Mouse (Mus musculus): ENCODE results near the gene Tanc1. TPM values are rescaled to one million over a fixed set of nuclear protein-coding genes. Genes with fewer than 3 reads are reported as not detected.

The Tanc1 gene
- polyA plus RNA-seq (2012; rRNA removed) = 26.4 and 32.1 TPM in 2 replicates

GRCm38 (mm10) chr2:59611831-59612732 lies at the start of gene Tanc1:
Tanc1 (plus strand) TSS chr2:59612042.

DNA sequence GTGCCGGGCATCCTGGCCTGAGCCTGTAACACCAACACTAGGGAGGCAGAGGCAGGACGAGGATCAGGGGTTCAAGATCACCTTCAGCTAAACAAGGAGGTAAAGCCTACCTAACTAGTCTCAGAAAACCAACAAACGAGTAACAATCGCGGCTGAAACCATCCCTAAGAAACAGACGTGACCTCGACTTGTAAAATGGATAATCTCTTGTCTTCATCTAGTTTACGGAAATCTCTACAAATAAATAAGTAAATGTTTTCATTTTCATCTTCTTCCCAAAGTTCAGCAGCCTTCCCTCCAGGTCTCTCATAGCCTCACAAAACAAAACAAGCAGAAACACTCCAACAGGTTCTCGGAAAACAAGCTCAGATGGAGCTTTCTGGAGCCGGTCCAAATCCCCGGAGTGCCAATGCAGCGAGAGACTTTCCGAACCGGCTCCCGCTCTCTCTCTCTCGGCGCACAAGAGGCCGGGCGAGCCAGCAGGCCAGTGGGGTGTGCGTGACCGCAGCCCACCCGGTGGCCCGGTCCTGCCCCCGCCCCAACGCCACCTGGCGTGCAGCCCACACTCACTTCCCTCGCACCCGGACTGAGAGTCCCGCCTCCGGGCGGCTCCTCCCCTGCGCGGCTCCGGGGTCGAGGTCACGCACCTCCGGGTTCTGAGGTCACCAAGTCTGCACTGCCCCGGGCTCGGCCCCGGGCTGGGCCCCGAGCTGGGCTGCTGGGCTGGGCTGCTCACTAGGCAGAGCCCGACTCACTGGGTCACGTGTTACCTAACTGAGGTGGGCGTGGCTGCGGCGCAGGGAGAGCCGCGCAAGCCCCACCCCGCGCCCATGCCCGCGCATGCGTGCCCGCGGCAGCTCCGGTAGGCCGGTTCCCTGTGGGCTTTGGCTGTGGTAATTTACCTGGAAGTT lies 270.2 kb downstream of the Tanc1 start, which contains the start of gene Wdsub1:
Wdsub1 (minus strand) TSS at position 761 of the 911 bp plus-strand sequence.

Other genes starting within 250 kb of the Tanc1 start
- gene Dapl1, start 127.4 kb upstream of the Tanc1 start, polyA plus RNA-seq (2012; rRNA removed) = not detected in 2 replicates

Data from ovary, adult 2 months (tissue).